Mouse (Mus musculus) CD4-positive, CD25-positive, alpha-beta regulatory T cell (primary cell): ENCODE results near the gene Gm49339. TPM values are rescaled to one million over a fixed set of nuclear protein-coding genes. Genes with fewer than 3 reads are reported as not detected.

ENCODE experiments used
- polyA plus RNA-seq: library from polyadenylated mRNA; unstranded; fragments of 100-300 nt; shearing (Covaris generic); gene quantifications from one replicate; pipeline ENCODE4 v1.2.1, GENCODE M21; 2017

The Gm49339 gene
- 2.4 TPM for polyA plus RNA-seq

DNA sequence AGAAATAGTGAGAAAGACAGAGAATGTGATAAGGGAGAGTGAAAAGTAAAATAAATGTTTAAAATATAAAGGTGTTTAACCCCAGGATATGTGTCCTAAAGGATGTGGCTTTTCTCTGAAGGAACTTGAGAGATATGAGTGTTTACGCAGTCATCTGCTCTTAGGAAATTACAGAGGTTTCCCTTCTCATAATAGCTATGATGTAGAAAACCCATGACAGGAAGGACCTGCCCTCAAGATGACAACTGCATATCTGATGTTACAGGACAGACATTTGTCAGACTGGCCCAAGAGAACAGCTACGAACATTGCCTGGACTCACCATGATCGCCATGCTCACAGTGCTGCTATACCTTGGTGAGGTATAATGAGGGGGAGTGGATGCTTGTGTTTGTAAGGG is at the start of gene Gm49339, which contains the start of gene Lilr4b:
Gene Gm49339 (plus strand): TSS at position 216 of the 400 bp plus-strand sequence.
Gene Lilr4b (plus strand): TSS at position 236 of the 400 bp plus-strand sequence.

DNA sequence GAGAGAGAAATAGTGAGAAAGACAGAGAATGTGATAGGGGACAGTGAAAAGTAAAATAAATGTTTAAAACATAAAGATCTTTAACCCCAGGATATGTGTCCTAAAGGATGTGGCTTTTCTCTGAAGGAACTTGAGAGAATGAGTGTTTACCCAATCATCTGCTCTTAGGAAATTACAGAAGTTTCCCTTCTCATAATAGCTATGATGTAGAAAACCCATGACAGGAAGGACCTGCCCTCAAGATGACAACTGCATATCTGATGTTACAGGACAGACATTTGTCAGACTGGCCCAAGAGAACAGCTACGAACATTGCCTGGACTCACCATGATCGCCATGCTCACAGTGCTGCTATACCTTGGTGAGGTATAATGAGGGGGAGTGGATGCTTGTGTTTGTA is 10.3 kb downstream of the Gm49339 start, which contains the start of gene Lilrb4a:
Gene Lilrb4a (plus strand): TSS at position 266 of the 400 bp plus-strand sequence.

Other genes with a start within 250 kb of the Gm49339 start
- 6.8 TPM for gene Lilr4b, start within 50 bp of the Gm49339 start, polyA plus RNA-seq
- gene Lilrb4a, start 10.3 kb downstream of the Gm49339 start, polyA plus RNA-seq, result 14.6 TPM
- gene Fam162b, start 109.9 kb downstream of the Gm49339 start, polyA plus RNA-seq, result not detected
- not detected for gene Gprc6a, start 150.8 kb downstream of the Gm49339 start, polyA plus RNA-seq
- not detected for gene Rfx6, start 197.1 kb downstream of the Gm49339 start, polyA plus RNA-seq